Mouse (Mus musculus) adipocyte (in vitro differentiated cells): ENCODE measurements around the gene Qrich1.

ENCODE experiments used
- DNase-seq: peaks from one replicate; pipeline ENCODE4 v3.0.0-alpha.2; 2016; ENCODE audit warnings: low spot score

Qrich1 gene

DNA sequence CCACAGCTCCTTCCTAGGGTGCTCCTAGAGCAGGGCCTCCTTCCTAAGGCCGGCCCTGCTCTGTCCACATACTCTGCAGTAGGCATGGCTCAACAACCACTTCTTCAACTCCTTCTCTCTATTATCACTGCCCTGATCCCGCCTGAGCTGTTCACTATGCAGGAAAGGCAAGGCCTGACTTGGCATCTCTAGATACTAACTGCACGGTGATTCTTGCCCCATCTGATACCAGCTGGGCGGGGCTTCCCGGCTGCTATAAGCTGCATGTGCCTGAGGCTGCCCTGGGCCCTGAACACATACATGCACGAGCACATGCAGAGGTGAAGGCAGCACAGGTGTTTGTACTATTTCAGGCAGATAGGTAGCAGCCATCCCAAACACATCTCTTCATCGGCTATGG, 47.5 kb downstream of the Qrich1 start:
- DNase-seq = no peak

DNA sequence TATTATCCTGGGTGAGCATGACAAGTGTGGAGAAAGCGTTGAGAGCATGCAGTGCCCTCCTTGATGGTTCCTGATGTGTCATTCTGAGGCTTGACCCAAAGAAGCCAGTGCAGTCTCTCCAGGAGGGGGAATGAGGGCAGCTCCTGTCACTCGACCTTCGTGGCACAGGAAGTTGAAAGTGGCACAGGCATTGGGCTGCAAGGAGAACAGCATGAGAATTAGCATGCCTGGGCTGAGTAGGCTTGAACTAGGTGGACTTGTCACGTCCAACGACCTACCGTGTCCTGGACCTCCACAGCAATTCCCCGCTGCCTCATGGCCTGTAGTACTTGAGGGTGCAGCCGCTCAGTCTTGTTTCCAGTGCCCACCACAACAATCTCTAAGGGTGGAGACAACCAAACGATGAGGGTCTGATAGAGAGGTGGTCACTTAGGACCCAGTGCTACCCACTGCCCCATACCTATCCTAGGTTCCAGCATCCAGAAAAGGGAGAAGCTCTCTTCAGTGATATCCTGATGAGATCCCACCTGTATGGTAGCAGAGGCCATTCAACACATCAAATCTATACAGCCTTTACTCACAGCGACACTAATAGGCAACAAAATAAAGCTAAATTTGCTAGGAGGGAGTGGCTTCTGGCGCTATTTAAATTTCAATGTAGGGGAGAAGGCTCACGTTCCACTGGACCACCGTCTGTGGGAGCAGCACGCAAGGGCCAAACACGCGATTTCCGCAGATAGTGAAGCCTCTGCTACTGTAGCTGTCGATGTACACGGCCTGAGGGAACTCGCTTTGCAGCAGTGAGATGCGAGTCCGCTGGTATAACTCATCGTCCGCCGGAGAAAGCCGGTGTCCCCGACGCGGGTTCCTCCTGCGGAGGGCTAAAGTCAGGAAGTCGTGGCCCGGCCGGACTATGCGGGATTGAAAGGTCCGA, 49.5 kb downstream of the Qrich1 start:
- DNase-seq = no peak

DNA sequence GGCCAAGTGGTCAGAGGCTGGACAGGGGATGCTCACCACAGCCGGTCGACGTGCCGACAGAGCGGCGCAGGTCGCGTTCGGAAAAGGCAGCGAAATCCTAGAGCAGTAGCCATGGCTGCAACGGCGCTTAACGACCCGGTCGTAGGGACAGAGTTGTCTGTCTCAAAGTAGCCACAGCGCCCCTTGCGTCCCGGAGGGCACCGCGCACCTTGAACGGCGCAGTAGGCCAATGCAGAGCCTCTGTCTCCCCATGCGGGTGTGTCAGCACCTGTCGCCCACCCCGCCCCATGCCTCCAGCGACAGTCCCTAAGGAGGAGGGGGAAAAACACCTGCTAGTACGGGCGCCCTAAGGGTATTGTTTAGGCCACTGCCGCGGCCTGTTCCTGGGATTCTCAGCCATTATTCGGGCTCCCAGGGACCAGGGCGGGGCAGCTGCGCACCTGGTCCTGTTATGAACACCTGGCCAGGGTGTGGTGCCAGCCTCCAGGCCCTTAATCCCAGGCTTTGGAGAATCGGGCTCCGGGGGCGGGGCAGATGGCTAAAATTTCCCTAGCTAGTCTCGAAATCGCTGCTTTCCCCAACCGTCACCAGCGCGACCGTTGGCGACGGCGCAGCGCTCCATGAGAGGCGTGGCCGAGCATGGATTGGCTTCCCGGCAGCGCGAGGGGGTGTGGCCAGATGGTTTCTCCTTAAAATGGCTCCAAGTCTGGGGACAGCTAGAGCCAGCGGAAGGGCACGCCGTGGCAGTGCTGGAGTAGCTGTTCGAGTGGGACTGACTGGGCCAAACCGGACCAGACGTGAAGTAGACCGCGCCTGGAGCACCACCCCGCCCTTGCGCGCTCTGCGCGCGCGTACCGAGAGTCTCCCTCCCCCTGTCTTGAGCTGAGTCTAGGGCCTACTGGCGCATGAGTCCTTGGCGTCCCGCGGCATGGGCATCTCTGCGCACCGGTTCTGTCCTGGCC, 50.5 kb downstream of the Qrich1 start, which contains the start of gene Ndufaf3:
TSS of gene Ndufaf3 (minus strand) at position 620 of the 962 bp plus-strand sequence.
- DNase-seq = peak; percentile 95

- peak; percentile 27 for DNase-seq
Measured at GRCm38 (mm10) chr9:108567931-108568419, 51.4 kb downstream of the Qrich1 start.

DNA sequence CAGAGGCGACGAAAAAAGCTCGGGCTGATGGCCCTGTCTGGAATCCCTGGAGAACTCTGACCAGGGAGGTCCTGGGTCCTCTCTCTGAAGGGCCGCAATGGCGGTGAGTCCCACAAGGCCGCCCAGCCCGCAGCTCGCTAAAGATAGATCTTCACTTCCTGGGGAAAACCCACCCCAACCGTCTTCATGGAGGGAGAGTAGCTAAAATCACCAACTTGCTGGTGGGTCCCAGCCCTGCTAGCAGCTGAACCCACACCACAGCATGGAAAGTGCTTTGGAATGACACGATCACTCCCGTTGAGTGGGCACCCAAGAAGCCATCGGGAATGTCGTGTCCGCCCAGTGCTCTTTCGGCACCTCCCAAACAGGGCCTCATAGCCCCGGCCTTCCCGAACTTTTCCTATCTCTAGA, 51.9 kb downstream of the Qrich1 start:
- no peak for DNase-seq

GRCm38 (mm10) chr9:108569381-108570206, 53.0 kb downstream of the Qrich1 start, which contains the start of gene Dalrd3:
Gene Dalrd3, plus strand, starts transcription at chr9:108569886.
- peak; percentile 93 for DNase-seq

GRCm38 (mm10) chr9:108570207-108570896, 53.7 kb downstream of the Qrich1 start:
- peak; percentile 81 for DNase-seq

DNA sequence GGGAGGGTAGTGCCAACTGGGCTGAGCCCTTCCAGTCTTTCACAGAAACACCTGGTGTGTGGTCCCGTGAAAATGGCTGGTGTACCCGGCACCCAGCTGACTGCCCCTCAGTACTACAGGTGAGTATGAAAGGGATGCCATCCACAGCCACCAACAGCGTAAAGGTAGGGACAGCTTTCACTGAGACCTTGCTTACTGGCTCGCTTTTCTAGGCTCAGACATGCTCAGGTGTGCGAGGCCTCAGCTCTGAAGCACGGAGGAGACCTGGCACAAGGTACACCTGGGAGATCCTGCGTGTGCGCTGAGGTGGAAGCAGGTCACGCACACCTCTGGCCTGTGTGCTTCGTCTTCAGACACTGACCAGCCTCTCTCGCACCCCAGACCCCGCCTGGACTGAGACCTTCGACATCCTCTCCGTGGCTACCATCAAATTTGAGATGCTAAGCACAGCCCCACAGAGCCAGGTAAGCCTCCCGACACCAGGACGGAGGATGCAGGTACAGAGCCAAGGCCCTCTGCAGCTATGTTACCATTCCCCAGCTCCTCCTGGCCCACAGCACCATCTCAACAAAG, 54.9 kb downstream of the Qrich1 start:
- no peak for DNase-seq

- DNase-seq = no peak
Measured at GRCm38 (mm10) chr9:108572321-108572720, 55.7 kb downstream of the Qrich1 start.

DNA sequence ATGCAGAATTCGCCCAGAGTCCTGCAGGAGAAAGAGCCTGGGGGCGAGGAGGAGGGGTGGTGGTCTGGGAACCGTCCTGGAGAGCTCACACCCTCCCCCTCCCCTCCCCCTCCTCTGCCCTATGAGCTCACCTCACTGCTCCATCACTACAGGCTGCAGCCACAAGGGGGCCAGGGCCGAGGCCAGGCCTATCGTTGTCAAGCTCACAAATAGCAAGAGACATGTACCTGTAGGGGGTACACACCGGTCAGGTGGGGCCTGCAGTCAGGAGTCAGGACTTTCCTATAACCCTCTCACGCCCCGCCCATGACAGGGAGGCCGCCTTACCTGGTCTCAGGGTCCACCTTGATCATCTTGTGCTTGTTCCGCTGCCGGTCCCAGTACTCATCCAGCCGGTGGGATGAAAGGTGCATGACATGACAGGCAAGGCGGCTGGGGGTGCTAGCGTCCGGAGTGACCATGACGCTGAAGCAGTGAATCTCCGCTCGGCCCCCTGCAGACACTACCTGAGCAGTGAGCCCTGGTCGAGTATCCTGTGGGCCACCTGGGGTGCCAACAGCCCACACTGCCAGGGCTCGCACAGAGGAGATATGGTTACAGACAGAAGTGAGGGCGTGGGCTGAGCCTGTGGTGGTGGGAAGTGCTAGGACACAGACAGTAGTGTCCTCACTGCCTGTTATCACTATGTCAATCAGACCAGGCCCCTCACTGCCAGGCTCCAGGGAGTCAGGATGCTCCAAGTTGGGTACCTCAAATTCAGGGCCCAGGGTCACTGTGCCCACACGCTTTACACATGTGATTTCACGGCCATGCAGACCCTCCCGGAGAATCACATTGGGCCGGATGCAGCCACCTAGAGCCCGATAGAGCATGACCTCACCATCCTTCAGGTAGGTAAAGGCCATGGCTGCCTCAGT, 57.4 kb downstream of the Qrich1 start:
- DNase-seq = peak; percentile 42

DNA sequence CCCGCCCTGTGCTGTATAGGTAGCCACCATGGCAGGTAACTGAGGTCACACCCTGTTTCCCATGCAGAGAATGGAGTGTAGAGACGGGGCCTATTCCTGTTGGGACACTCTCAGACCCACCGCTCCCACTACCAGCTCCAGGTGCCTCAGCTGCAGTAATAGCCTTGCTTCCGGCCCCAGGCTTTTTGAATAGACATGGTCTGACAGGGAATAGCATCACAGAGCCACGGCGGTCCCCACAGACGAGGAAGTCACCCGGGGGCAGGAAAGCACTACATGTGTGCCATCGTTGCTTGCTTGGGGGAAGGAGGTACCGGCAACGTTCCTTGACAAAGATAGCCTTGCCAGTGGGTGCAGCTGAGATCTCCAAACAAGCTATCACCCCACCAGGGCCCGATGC, 58.3 kb downstream of the Qrich1 start:
- no peak for DNase-seq

GRCm38 (mm10) chr9:108575321-108576297, 59.0 kb downstream of the Qrich1 start:
- no peak for DNase-seq

DNA sequence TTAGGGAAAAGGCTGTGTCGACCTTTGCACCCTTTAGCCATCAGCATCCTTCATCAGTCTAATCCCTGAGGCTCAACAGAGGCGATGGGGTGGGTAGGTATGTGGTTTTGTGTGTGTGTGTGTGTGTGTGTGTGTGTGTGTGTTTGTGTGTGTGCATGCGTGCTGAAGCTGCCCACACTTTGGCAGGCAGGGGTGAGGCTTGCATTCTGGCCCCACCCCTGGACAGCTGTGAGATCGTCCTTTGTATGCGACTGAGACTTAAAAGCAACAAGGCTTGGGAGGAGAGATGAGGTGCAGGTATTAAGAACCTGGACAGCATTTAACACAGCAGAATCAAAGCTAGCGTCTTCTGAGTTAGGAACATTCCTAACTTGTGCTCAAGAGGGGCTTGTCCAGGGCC, 60.4 kb downstream of the Qrich1 start:
- no peak for DNase-seq

DNA sequence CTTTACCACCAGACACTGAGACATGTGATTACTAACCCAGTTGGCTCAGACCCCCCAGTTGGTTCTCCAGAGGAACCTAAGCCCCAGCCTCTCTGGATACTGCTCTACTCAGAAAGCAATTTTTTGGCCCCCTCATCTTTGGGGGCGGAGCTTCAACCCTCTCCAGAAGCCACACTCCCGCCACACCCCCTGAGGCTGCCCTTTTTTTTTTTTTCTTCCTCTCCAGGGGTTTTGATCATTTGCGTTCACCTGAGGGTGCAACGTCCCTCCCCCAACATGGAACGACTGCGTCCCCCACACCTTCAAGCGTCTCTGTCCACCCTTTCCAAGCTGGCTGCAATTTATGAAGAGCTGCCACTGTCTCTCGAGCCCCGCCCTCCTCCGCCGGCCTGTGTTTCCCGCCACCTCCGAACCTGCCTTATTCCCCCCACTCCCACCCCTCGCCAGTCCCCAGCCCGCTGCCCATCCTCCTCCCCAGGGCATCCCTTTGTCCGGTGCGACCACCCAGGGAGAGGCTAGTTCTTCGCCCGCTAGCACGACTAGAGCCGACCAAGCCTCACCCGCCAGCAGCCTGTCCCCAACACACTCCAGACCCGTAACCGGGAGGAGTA, 61.4 kb downstream of the Qrich1 start:
- peak; percentile 61 for DNase-seq

- DNase-seq = peak; percentile 85
Measured at GRCm38 (mm10) chr9:108578545-108579343, 62.1 kb downstream of the Qrich1 start, which contains the start of gene Wdr6. Gene Wdr6, minus strand, starts transcription at chr9:108578739.

- peak; percentile 67 for DNase-seq
Measured at GRCm38 (mm10) chr9:108579344-108579690, 62.7 kb downstream of the Qrich1 start.
